Mouse (Mus musculus) embryo, embryonic 11 days (tissue): ENCODE data around the gene Klhdc7b.
"Not testable (repeated sequence)": the region's sequence is repeated elsewhere in the genome, so short reads cannot be mapped to it uniquely, and the experiment has no call there.

Source experiments
- DNase-seq: peaks from one replicate; pipeline ENCODE4 v3.0.0-alpha.2; 2015

Gene Klhdc7b

DNA sequence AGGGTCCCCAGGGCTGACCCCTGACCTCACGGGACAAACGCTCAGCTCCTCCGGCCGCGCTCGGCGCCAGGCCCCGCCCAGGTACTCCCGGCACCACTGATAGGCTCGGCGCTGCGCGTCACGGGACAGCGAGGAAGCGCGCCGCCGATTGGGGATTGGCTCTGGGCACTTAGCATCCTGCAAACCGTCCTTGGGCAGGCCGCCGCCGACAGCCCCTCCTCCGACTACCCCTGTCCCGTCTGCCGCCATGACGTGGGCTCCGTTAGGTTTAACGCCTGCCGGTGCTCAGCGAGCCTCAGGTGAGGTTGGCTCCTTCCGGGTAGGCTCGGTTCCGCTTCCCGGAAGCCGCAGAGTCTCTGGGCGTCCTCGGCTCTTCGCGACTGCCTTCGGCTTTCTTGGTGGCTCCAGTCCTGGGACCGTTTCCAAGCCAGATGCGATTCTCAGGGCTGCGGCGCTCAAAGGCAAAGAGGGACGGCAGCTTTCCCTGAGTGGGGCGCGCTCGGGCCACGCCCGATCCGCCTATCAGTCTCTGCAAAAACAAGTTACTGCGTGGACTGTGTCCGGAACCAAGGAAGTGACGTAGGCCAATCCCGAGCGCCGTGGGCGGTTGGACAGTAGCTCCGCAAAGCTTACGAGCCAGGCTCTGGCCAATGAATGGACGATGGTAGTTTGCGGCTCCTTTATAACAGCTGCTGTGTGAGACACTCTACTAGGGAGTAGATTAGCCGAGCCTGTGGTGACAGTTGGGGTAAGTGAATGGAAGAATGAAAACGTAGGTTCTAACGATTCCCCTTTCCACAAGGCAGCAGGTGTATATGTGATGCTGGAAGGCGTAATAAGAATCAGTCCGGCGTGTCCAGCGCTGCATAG, 44.9 kb downstream of the Klhdc7b start, which contains the start of the genes C730034F03Rik, Gm44502 and Chkb:
C730034F03Rik (plus strand) TSS at position 238 of the 870 bp plus-strand sequence.
Gm44502 (minus strand) TSS at position 345 of the 870 bp plus-strand sequence.
Chkb (minus strand) TSS at position 557 of the 870 bp plus-strand sequence.
- DNase-seq: peak; percentile 96

- DNase-seq: no peak
Observed at GRCm38 (mm10) chr15:89430341-89430740, 45.6 kb downstream of the Klhdc7b start.

DNA sequence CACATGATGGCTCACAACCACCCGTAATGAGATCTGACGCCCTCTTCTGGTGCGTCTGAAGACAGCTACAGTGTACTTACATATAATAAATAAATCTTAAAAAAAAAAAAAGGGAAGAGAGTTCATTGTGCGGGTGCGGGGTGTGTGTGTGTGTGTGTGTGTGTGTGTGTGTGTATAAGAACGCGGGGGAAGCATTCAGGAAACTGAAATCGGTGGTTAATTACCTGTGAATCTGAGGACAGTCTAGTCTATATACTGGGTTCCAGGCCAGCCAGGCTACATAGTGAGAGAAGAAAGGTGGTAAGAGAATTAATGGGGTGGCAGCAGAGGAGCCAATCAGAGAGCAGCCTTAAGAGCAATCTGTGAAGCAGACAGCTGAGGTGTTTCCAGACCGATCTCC, 46.1 kb downstream of the Klhdc7b start:
- DNase-seq: not testable (repeated sequence)

- no peak for DNase-seq
Observed at GRCm38 (mm10) chr15:89431271-89431670, 46.6 kb downstream of the Klhdc7b start.

- no peak for DNase-seq
Observed at GRCm38 (mm10) chr15:89431806-89432205, 47.1 kb downstream of the Klhdc7b start.

DNA sequence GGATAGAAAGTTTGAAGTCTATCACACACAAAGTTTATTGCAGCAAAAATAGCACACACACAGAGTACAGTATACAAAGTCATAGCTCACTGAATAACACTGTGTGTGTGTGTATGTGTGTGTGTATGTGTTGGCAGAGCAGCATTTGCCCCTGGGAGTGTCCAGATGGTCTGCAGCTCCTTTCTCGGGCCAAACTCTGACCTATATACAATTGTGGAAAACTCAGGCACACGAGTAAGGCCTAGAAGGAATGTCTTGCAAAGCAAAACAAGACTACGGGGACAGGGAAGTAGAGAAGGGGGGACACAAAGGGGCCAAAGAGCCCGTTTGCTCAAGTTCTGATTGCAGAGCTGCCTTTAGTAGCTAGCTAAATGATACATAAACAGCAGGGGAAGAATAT, 48.2 kb downstream of the Klhdc7b start:
- no peak for DNase-seq

DNA sequence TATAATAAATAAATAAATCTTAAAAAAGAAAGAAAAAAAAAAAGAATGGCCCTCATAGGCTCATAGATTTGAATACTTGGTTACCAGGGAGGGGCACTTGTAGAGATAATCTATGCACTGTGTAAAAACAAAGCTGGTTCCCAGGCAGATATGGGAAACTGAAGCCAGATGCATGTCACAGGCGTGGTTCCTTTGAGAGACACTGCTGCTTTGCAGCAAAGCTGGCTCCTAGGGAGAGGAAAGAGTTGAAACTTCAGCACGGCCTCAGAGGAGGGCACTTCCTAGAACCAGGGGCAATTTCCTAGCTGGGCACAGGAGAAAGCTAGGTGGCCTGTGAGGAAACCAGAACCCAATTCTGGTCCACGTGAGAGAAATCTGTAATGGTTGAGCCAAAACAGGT, 49.4 kb downstream of the Klhdc7b start:
- no peak for DNase-seq

DNA sequence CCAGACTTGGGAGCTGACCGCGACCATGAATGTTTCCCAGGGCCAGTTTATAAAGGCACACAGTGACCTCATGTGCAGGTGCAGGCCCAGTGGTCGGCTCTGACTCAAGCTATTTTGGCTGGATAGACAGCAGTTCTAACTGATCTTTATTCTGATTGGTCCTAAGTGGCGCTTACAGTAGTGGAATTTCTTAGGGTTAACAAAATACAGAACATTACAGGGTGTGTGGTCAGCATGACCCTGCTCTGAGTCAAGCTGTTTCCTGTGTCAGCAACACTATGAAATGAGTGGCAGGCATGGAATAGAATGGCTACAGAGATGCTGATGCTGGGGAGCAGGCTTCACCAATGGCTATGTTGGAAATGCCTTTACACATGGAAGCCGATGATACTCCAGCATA, 51.2 kb downstream of the Klhdc7b start:
- no peak for DNase-seq
